Mouse (Mus musculus): ENCODE measurements at regions not wholly inside any gene's neighbourhood (a gene's known extent, or its start where the extent isn't known, plus 50 kb on each side); places are given as distances from the start of the nearest gene placed in this dataset.

DNA sequence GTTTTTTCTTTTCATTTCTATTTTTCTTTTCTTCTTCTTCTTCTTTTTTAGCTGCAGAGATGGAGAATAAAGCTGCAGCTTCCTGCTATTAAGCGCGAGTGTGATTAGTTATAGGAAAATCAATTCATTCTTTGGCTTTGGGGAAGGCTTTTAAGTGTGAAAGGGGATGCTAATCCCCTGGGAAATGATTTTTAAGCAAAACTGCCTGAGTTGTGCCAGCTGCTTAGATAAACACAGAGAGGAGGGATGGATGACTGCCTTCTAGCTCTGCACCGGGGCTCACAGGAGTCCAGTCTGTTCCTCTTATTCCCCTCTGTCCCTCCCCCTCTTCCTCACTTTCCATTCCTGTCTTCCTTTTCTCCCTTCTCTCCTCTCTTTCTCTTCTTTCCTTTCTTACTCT, 306.8 kb upstream of the Rbfox1 start:
- Histone ChIP-seq H3K27me3 (ENCODE audit: control insufficient read depth, insufficient read depth, low read length) (no peaks in the 10 kb centered on the region), H3K9ac (replicated peaks; ENCODE audit: low read length) (no peak overlapping the region), H3K36me3 (ENCODE audit: control insufficient read depth, insufficient read depth, low read length) (no peaks in the 10 kb centered on the region), H3K4me3 (replicated peaks; ENCODE audit: low read depth, low read length) (no peak overlapping the region), H3K9me3 (ENCODE audit: control insufficient read depth, low read length) (no peaks in the 10 kb centered on the region), H3K27ac (replicated peaks; ENCODE audit: low read depth, low read length) (peak overlapping the region; percentile 60), H3K4me1 (ENCODE audit: control insufficient read depth, insufficient read depth, low read length) (peaks cover 7% of the 10 kb centered on the region), H3K4me2 (ENCODE audit: low read length) (no peak overlapping the region)
- peak; percentile 64 for DNase-seq
- no peak for ATAC-seq (ENCODE audit: low FRiP score, low TSS enrichment)
- 6% methylated on average over 3 of the region's 3 CpGs for WGBS

DNA sequence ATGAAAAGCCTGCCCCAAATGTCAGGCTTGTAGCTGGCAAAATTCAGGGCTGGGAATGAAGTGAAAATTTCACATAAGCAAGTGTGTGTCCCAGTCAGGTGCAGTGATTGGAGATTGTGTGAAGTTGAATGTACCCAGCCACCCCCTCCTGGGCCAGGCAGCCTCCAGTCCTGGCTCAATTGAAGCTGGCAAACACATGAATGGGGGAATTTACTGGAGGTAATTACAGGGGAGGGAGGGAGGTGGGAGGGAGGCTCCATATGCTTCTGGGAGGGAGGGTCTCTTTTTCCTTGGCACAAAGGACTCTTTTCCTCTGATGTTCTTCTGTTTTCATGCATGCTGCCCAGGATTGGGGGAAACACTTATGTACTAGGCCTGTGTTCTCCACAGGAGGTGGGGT, 312.4 kb upstream of the Rbfox1 start:
- Histone ChIP-seq H3K9me3 (ENCODE audit: control insufficient read depth, low read length) (no peaks in the 10 kb centered on the region), H3K4me2 (ENCODE audit: low read length) (no peak overlapping the region), H3K4me3 (replicated peaks; ENCODE audit: low read depth, low read length) (no peak overlapping the region), H3K27me3 (ENCODE audit: control insufficient read depth, insufficient read depth, low read length) (no peaks in the 10 kb centered on the region), H3K27ac (replicated peaks; ENCODE audit: low read depth, low read length) (no peak overlapping the region), H3K9ac (replicated peaks; ENCODE audit: low read length) (no peak overlapping the region), H3K4me1 (ENCODE audit: control insufficient read depth, insufficient read depth, low read length) (peaks cover 8% of the 10 kb centered on the region; the same call in 1 of the 2 replicates), H3K36me3 (ENCODE audit: control insufficient read depth, insufficient read depth, low read length) (no peaks in the 10 kb centered on the region)
- ATAC-seq (ENCODE audit: low FRiP score, low TSS enrichment) = no peak
- no peak for DNase-seq

DNA sequence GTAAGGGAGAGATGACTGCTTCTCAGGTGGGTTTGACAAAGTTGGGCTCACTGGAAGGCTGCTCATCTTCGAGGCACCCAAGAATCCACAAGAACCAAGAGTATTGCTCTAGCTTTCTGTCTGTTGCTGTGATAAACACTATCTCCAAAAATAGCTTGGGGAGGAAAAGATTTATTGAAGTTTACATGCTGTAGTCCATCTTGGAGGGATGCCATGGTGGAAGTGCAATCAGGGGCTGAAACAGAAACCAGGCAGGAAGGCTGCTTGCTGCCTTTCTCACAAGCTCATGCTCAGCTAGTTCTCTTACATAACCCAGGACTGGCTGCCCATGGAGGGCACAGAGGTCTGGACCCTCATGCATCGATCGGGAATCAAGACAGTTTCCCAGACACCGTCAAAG, 314.5 kb upstream of the Rbfox1 start:
- Histone ChIP-seq H3K36me3 (ENCODE audit: control insufficient read depth, insufficient read depth, low read length) (no peaks in the 10 kb centered on the region), H3K4me1 (ENCODE audit: control insufficient read depth, insufficient read depth, low read length) (peaks cover 8% of the 10 kb centered on the region; the same call in 1 of the 2 replicates), H3K9me3 (ENCODE audit: control insufficient read depth, low read length) (no peaks in the 10 kb centered on the region), H3K4me3 (replicated peaks; ENCODE audit: low read depth, low read length) (no peak overlapping the region), H3K4me2 (ENCODE audit: low read length) (no peak overlapping the region), H3K27me3 (ENCODE audit: control insufficient read depth, insufficient read depth, low read length) (no peaks in the 10 kb centered on the region), H3K27ac (replicated peaks; ENCODE audit: low read depth, low read length) (no peak overlapping the region), H3K9ac (replicated peaks; ENCODE audit: low read length) (no peak overlapping the region)
- DNase-seq (no peak), ATAC-seq (ENCODE audit: low FRiP score, low TSS enrichment) (no peak)
- WGBS = 91% methylated on average over 4 of the region's 4 CpGs

DNA sequence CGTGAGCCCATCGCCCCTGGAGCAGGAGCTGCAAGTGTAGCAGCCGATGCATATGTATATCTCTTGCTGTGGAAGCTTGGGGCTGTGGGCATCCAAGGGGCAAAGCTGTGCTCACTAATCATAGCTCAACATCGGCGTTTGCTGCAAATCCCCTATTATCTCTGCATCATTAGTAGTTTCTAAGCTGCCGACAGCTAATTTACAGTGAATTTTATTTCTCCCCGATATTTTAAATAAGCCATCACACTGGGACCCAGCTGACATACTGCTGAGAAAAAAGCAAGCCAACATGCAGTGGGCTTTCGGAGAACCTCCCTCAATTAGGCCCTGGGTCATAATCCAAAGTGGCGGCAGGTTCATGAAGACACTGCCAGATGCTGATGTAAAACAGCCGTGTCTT, 313.3 kb upstream of the Eef2kmt start:
- Histone ChIP-seq H3K27ac (replicated peaks; ENCODE audit: low read depth, low read length) (peak overlapping the region; percentile 46), H3K27me3 (ENCODE audit: control insufficient read depth, insufficient read depth, low read length) (no peaks in the 10 kb centered on the region), H3K4me1 (ENCODE audit: control insufficient read depth, insufficient read depth, low read length) (peaks cover 8% of the 10 kb centered on the region; the same call in 1 of the 2 replicates), H3K9ac (replicated peaks; ENCODE audit: low read length) (no peak overlapping the region), H3K4me2 (ENCODE audit: low read length) (no peak overlapping the region), H3K36me3 (ENCODE audit: control insufficient read depth, insufficient read depth, low read length) (no peaks in the 10 kb centered on the region), H3K4me3 (replicated peaks; ENCODE audit: low read depth, low read length) (no peak overlapping the region), H3K9me3 (ENCODE audit: control insufficient read depth, low read length) (no peaks in the 10 kb centered on the region)
- no peak; the same call in 1 of the 2 replicates for ATAC-seq (ENCODE audit: low FRiP score, low TSS enrichment)
- 41% methylated on average over 10 of the region's 10 CpGs for WGBS
- DNase-seq = peak; percentile 42

DNA sequence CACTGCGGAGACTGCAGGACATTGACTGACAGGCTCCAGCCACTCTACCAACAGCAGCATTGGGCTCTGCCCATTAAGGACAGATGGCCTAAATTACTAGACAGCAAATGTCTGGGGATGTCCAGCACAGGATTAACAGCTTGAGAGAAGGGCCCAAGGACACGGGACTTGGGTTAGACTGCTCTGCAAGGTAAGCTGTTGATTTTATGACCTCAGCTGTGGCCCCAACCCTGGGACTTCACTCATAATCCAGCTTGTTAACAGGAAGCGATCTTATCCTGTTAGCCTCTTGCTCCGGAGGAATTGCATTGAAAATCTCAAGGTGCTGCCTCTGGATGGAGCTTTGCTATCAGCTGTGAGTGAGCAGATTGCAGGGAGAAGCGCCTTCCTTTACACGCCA, 293.2 kb upstream of the Eef2kmt start:
- ATAC-seq (ENCODE audit: low FRiP score, low TSS enrichment) (no peak), DNase-seq (no peak)
- Histone ChIP-seq H3K4me2 (ENCODE audit: low read length) (no peak overlapping the region), H3K4me3 (replicated peaks; ENCODE audit: low read depth, low read length) (no peak overlapping the region), H3K9ac (replicated peaks; ENCODE audit: low read length) (no peak overlapping the region), H3K36me3 (ENCODE audit: control insufficient read depth, insufficient read depth, low read length) (no peaks in the 10 kb centered on the region), H3K27me3 (ENCODE audit: control insufficient read depth, insufficient read depth, low read length) (no peaks in the 10 kb centered on the region), H3K9me3 (ENCODE audit: control insufficient read depth, low read length) (no peaks in the 10 kb centered on the region), H3K27ac (replicated peaks; ENCODE audit: low read depth, low read length) (no peak overlapping the region), H3K4me1 (ENCODE audit: control insufficient read depth, insufficient read depth, low read length) (no peaks in the 10 kb centered on the region)
- WGBS = 52% methylated on average over 6 of the region's 6 CpGs

DNA sequence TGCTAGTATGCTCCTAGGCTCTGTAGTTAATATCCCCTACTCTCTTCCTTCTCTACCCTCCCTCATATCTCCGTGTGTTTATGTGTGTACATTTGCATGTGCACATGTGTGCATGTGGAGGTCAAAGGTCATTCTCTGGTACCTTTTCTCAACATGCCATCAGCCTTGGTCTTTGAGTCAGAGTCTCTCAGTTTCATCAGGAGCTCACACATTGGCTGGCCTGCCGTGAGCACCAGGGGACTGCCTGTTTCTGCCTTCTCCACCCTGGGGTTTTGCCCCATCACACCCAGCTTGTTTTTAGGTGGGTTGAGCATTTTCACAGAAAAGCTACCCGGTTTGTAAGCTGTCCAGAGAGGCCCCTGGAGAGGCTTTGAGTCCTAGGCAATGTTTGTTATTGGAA, 292.8 kb upstream of the Eef2kmt start:
- Histone ChIP-seq H3K4me2 (ENCODE audit: low read length) (no peak overlapping the region), H3K9me3 (ENCODE audit: control insufficient read depth, low read length) (no peaks in the 10 kb centered on the region), H3K4me3 (replicated peaks; ENCODE audit: low read depth, low read length) (no peak overlapping the region), H3K27ac (replicated peaks; ENCODE audit: low read depth, low read length) (no peak overlapping the region), H3K36me3 (ENCODE audit: control insufficient read depth, insufficient read depth, low read length) (no peaks in the 10 kb centered on the region), H3K9ac (replicated peaks; ENCODE audit: low read length) (no peak overlapping the region), H3K27me3 (ENCODE audit: control insufficient read depth, insufficient read depth, low read length) (no peaks in the 10 kb centered on the region), H3K4me1 (ENCODE audit: control insufficient read depth, insufficient read depth, low read length) (no peaks in the 10 kb centered on the region)
- DNase-seq = no peak
- WGBS = 77% methylated on average over 3 of the region's 3 CpGs
- no peak for ATAC-seq (ENCODE audit: low FRiP score, low TSS enrichment)

DNA sequence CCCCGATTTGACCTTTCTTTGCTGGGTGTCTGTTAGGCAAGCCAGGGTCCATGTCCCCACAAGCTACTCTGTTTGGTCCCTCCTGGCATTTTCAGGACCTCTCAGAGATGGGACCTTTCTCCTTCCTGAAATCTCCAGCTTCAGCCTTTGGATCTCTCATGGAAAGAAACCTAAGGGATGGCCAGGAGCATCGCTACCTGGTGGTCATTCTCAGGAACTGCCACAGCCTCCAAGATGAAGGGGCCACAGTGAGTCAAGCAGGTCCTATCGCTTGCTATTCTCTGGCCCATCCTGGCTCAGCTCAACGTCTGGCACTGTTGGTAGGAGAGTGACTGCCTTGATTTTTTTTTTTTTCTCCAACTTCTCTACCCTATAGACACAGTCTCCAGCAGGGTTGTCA, 291.0 kb upstream of the Eef2kmt start:
- H3K27me3 ChIP-seq (ENCODE audit: control insufficient read depth, insufficient read depth, low read length) = no peaks in the 10 kb centered on the region
- no peak overlapping the region for H3K9ac ChIP-seq (replicated peaks; ENCODE audit: low read length)
- no peak overlapping the region for H3K4me2 ChIP-seq (ENCODE audit: low read length)
- DNase-seq (no peak), ATAC-seq (ENCODE audit: low FRiP score, low TSS enrichment) (no peak)
- no peak overlapping the region for H3K4me3 ChIP-seq (replicated peaks; ENCODE audit: low read depth, low read length)
- no peaks in the 10 kb centered on the region for H3K4me1 ChIP-seq (ENCODE audit: control insufficient read depth, insufficient read depth, low read length)
- 48% methylated on average over 4 of the region's 4 CpGs for WGBS
- no peaks in the 10 kb centered on the region for H3K36me3 ChIP-seq (ENCODE audit: control insufficient read depth, insufficient read depth, low read length)
- H3K27ac ChIP-seq (replicated peaks; ENCODE audit: low read depth, low read length) = no peak overlapping the region
- H3K9me3 ChIP-seq (ENCODE audit: control insufficient read depth, low read length) = no peaks in the 10 kb centered on the region

DNA sequence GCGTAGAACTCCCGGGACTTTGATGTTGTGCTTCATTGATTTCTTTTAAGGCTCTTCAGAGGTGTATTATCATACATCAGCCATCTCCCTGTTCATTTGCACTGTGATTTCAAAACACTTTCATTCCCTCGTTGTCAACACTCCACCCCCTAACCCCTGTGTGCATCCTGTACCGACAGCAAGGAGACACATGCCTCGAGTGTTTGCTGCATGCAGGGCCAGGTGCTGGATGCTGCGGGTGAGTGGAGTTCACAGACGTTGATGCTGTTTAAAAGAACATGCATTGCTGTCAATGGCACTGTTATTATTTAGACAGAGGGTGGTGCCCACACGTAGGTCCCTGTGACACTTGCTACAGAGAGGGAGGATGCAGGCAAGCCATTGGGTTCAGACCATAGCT, 290.0 kb upstream of the Eef2kmt start:
- H3K4me1 ChIP-seq (ENCODE audit: control insufficient read depth, insufficient read depth, low read length) = no peaks in the 10 kb centered on the region
- DNase-seq (no peak), ATAC-seq (ENCODE audit: low FRiP score, low TSS enrichment) (no peak)
- no peak overlapping the region for H3K4me2 ChIP-seq (ENCODE audit: low read length)
- no peak overlapping the region for H3K4me3 ChIP-seq (replicated peaks; ENCODE audit: low read depth, low read length)
- no peaks in the 10 kb centered on the region for H3K36me3 ChIP-seq (ENCODE audit: control insufficient read depth, insufficient read depth, low read length)
- no peak overlapping the region for H3K9ac ChIP-seq (replicated peaks; ENCODE audit: low read length)
- no peaks in the 10 kb centered on the region for H3K27me3 ChIP-seq (ENCODE audit: control insufficient read depth, insufficient read depth, low read length)
- H3K9me3 ChIP-seq (ENCODE audit: control insufficient read depth, low read length) = no peaks in the 10 kb centered on the region
- no peak overlapping the region for H3K27ac ChIP-seq (replicated peaks; ENCODE audit: low read depth, low read length)
- WGBS = 29% methylated on average over 8 of the region's 8 CpGs

DNA sequence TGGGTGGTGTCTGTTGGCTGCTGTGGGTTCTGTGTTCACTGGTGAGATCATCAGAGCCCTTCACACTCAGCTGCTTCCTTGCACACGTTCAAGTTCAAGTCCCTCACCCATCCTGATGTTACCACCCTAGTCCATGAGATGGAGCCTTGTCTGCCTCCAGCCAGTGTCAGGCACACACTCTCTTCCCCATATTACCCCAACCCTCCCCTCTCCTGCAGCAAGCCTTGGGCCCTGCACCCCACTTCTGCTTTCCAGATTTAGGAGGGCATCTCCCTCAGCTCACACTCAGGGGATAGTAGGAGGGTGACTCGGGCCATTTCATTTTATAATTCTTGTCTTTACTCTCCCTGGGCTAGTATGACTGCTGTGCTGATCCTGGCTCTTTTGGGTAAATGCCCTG, 288.7 kb upstream of the Eef2kmt start:
- ATAC-seq (ENCODE audit: low FRiP score, low TSS enrichment) (no peak), DNase-seq (no peak)
- Histone ChIP-seq H3K27me3 (ENCODE audit: control insufficient read depth, insufficient read depth, low read length) (no peaks in the 10 kb centered on the region), H3K27ac (replicated peaks; ENCODE audit: low read depth, low read length) (no peak overlapping the region), H3K36me3 (ENCODE audit: control insufficient read depth, insufficient read depth, low read length) (no peaks in the 10 kb centered on the region), H3K4me3 (replicated peaks; ENCODE audit: low read depth, low read length) (no peak overlapping the region), H3K4me2 (ENCODE audit: low read length) (no peak overlapping the region), H3K9me3 (ENCODE audit: control insufficient read depth, low read length) (no peaks in the 10 kb centered on the region), H3K9ac (replicated peaks; ENCODE audit: low read length) (no peak overlapping the region), H3K4me1 (ENCODE audit: control insufficient read depth, insufficient read depth, low read length) (no peaks in the 10 kb centered on the region)
- 70% methylated on average over 2 of the region's 2 CpGs for WGBS
